Mouse (Mus musculus): ENCODE results near the gene Ovol1.

The Ovol1 gene

GRCm38 (mm10) chr19:5568470-5569140 is 8.2 kb upstream of the Ovol1 start:
- peak in 1 of 2 experiments; percentile 79 for DNase-seq (ENCODE audit: low spot score in 2 of 2)

DNA sequence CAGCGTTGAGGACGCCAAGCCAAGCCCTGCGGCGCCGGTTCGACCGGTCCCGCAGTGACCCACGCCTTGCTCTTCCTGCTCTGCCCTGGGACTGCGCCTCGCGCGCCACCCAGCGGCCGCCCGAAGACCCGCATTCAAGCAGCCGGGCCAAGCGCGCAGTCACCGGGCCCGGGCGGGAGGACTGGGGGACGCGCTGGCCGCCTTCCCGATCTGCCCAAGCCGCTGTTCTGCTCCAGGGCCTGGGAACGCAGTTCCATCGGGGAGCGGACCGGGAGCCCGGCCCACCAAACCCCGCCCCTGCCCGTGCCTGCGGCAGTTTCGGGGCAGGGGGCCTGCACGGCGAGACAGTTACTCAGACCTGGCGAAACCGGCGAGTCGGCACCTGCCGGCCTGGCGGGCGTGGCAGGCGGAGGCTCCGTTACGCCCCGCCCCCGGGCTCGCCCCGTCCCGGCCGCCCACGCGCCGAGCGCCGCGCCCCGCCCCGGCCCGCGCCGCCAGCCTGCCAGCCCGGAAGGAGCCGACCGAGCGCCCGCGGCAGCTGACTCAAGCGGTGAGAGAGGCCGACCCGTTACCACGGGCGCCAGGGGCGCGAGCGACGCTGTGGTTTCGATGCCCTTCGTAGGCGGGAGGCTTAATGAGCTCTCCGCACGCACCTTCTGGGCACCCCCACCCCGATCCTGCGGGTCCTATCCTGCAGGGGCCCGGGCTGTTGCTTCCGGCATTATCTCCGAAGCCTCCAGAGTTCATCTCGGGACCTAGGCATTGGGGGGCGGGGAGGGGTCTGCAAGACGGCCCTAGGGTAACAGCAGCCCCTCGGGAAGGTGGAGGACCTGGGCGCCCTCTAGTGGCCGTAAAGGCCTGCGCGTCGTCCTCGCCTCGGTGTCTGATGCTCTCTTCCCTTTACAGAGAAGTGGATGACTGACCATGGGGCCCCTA is 7.4 kb upstream of the Ovol1 start, which contains the start of gene Ap5b1:
TSS of gene Ap5b1 (plus strand) at position 492 of the 936 bp plus-strand sequence.
- DNase-seq (ENCODE audit: low spot score in 2 of 2), result peak; percentile 76 to 85

- DNase-seq (ENCODE audit: low spot score in 2 of 2), result no peak
Measured at GRCm38 (mm10) chr19:5567180-5567533, 6.7 kb upstream of the Ovol1 start.

GRCm38 (mm10) chr19:5566316-5566715 is 5.9 kb upstream of the Ovol1 start:
- no peak for DNase-seq (ENCODE audit: low spot score in 2 of 2)

GRCm38 (mm10) chr19:5562776-5563175 is 2.3 kb upstream of the Ovol1 start:
- DNase-seq (ENCODE audit: low spot score in 2 of 2), result no peak

DNA sequence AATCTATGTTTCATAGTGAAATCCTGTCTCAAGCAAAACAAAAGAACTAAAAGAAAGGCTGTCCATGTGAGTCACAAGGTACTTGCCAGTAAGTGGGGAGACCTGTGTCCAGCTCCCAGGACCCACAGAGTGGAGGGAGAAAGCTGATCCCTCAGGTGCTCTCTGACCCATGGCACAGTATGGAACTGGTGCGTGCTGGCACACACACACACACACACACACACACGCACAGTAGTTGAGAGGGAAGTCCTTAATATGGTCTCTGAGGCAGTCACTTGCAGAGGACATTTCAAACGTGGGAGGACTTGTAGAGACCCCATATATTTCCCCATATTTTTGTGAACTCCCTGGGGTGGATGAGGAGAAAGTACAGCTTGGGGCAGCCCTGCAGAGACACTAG is 1.4 kb upstream of the Ovol1 start:
- no peak for DNase-seq (ENCODE audit: low spot score in 2 of 2)

DNA sequence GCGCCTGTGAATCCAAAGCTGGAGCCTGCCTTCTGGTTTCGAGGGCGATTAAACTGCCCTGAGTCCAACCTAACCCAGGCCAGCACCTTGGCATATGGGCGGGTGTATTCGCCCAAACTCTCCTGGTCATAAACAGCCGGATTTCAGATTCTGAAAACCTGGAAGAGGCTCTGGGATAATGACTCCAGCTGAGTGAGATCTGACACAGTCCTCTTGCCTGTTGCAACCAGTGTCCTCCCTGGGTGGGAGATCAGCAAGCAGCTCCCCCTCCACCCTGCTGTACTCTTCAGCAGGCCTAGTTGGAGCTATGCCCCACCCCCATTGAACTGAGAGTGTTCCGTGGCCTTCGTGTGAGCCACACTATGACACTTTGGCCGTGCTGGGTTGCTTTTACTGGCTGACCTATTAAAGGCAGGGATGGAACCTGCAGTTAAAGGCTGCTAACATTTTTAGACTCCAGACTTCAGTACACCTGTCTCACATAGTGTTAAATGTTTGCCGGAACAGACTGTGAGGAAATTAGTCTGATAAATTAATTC is 875 bp upstream of the Ovol1 start:
- DNase-seq (ENCODE audit: low spot score in 2 of 2), result no peak

DNA sequence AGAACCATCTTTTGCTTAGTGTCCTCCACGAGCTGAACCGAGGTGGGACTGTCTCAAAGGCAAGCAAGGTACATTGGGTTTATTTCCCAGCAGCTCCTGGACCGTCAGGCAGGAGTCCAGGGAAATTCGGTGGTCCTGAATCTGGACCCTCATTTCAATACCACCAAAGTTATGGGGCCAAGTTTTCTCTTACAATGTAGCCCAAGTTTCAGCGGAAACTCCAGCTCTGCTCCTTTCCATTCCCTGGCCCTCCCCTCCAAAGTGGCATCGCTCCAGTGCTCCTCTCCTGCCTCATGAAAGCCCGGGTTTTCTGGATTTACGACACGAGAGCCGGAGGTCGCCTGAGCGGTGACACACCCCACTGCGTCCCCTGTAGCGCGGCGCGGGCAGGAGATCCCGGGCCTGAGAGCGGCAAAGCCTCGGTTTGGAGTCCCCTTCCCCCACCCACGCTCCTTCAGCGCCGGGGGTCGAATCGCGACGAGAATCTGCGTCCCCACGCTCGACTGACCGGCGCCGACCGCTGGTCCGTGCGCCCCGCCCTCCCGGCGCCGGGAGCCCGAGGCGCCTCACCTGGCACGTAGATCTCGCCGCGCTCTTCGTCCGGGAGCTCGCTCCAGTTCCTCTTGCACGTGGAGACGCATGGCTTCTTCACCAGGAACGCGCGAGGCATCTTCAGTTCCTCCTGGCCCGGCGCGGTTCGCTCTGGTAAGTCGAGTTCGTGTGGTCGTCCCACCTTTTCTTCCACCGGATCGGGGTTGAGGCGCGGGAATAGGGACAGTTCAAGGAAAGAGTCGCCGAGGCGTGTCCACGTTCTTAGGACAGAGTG is 602 bp downstream of the Ovol1 start:
- DNase-seq (ENCODE audit: low spot score in 2 of 2), result no peak

GRCm38 (mm10) chr19:5559229-5559628 is 1.2 kb downstream of the Ovol1 start:
- DNase-seq (ENCODE audit: low spot score in 2 of 2), result no peak

- no peak for DNase-seq (ENCODE audit: low spot score in 2 of 2)
Measured at GRCm38 (mm10) chr19:5558770-5559169, 1.7 kb downstream of the Ovol1 start.

DNA sequence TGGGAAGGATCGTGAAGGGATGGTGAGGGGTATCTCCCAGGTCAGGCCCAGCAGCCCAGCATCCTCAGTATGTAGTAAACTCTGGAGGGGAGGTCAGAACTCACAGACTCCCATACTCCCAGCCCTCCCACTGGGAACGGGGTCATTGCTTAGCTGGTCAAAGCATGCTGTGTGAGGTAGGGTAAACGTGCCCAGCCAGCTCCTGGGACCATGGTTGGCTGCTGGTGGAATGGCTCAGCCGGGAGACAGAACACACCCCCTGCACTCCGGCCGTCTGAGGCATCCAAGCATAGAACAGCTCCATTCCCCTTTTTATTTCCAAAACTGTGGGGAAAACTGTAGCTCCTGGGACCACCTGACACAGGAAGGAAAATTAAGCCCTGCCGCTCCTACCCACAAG is 2.3 kb downstream of the Ovol1 start:
- DNase-seq (ENCODE audit: low spot score in 2 of 2), result no peak

DNA sequence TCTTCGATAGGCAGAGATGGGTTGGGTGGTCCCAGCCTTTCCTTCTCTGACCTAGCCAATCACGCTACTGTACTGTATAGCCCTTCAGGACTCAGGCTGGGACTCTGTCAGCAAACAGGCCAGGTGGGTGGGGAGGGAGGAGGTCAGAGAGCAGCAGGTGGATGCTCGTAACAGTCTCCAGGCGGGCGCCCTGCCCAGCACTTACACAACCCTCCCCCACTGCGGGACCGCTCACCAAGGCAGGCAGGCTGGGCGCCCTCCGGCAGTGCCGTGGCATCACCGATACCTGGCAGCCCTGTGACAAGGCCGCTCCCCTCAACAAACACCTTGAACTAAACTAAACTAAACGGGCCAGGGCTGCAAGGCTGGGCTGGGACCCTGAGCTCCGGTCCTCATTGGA is 6.2 kb downstream of the Ovol1 start:
- DNase-seq (ENCODE audit: low spot score in 2 of 2), result no peak

DNA sequence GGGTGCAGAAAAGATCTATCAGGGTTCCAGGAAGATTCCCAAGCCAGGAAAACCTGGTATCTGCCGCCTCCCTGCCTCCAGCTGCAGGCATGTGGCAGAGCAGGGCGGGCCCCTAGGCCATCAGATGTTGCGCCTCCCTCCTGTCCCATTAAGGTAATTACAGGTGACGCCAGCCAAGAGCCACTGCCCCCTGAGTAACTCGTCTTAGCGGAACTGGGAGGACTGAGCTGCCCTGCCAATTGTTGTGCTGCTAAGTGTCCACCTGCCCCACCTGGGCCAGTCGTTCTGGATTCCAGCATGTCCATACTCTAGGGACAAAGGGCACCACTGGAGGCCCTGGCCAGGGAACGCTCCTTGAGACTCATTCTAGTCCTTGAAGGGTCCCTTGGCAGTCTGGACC is 6.6 kb downstream of the Ovol1 start:
- no peak for DNase-seq (ENCODE audit: low spot score in 2 of 2)

- no peak for DNase-seq (ENCODE audit: low spot score in 2 of 2)
Measured at GRCm38 (mm10) chr19:5547471-5548056, 12.9 kb downstream of the Ovol1 start.

- DNase-seq (ENCODE audit: low spot score in 2 of 2), result no peak
Measured at GRCm38 (mm10) chr19:5544031-5544430, 16.4 kb downstream of the Ovol1 start.

- DNase-seq (ENCODE audit: low spot score in 2 of 2), result no peak
Measured at GRCm38 (mm10) chr19:5543362-5543761, 17.1 kb downstream of the Ovol1 start.

- DNase-seq (ENCODE audit: low spot score in 2 of 2), result no peak
Measured at GRCm38 (mm10) chr19:5538786-5539185, 21.7 kb downstream of the Ovol1 start.

- DNase-seq (ENCODE audit: low spot score in 2 of 2), result no peak
Measured at GRCm38 (mm10) chr19:5532520-5532919, 27.9 kb downstream of the Ovol1 start.

DNA sequence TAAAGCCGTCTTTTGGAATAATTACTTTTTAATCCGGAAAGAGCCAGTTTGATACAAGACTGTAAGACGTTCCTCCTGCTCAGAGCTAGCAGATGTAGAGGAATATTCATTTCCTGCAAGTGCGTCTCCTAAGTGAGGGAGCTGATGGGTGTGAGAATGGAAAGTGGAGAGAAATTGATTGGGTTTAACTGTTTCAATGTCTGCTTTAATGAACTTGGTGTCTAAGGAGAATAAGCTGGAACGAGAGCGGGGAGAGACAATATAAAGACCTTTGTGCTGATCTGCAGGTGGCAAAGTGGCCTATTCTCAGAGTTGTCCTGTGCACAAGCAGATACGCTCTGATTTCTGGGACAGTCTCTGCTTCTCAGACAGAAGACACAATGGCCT is 30.3 kb downstream of the Ovol1 start:
- DNase-seq (ENCODE audit: low spot score in 2 of 2), result no peak

GRCm38 (mm10) chr19:5529325-5530137 is 30.9 kb downstream of the Ovol1 start:
- DNase-seq (ENCODE audit: low spot score in 2 of 2), result peak; percentile 78 to 89

DNA sequence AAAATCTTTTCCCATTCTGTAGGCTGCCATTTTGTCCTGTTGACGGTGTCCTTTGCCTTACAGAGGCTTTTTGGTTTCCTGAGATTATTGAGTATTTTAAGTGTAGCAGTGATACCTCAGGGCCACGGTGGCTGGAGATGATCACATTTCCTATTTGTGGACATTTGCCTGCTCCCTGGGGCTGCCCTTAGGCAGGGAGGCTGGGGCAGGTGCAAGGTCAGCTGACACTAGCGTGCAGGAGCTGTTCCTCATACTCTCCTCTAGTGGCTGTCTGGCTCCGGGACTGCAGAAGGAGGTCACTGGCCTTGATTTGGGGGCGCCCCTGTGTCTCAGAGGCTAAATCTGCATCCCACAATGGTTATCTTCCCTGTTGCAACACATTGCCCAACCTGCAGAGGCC is 35.2 kb downstream of the Ovol1 start:
- no peak for DNase-seq (ENCODE audit: low spot score in 2 of 2)

Measured in frontal cortex, postnatal 10 days (tissue).